Mouse (Mus musculus): ENCODE measurements around the gene Pgm2.

Gene Pgm2

GRCm38 (mm10) chr5:64092748-64093292 is at the start of gene Pgm2:
Gene Pgm2 (plus strand): TSS chr5:64092950.
- DNase-seq = peak; percentile 76 to 79

GRCm38 (mm10) chr5:64043694-64044453 is 48.9 kb upstream of the Pgm2 start:
- DNase-seq = no peak

GRCm38 (mm10) chr5:64044790-64045189 is 48.0 kb upstream of the Pgm2 start:
- DNase-seq = no peak

GRCm38 (mm10) chr5:64045502-64045901 is 47.2 kb upstream of the Pgm2 start:
- peak; percentile 50 to 58 for DNase-seq

GRCm38 (mm10) chr5:64046995-64047394 is 45.8 kb upstream of the Pgm2 start:
- DNase-seq = no peak

GRCm38 (mm10) chr5:64047921-64048320 is 44.8 kb upstream of the Pgm2 start:
- DNase-seq = no peak

- DNase-seq = no peak
Measured at GRCm38 (mm10) chr5:64048605-64049004, 44.1 kb upstream of the Pgm2 start.

- DNase-seq = no peak
Measured at GRCm38 (mm10) chr5:64049256-64049655, 43.5 kb upstream of the Pgm2 start.

GRCm38 (mm10) chr5:64053010-64053409 is 39.7 kb upstream of the Pgm2 start:
- no peak for DNase-seq

GRCm38 (mm10) chr5:64056210-64056609 is 36.5 kb upstream of the Pgm2 start:
- no peak for DNase-seq

- no peak for DNase-seq
Measured at GRCm38 (mm10) chr5:64060881-64061280, 31.9 kb upstream of the Pgm2 start.

- DNase-seq = no peak
Measured at GRCm38 (mm10) chr5:64061643-64062042, 31.1 kb upstream of the Pgm2 start.

GRCm38 (mm10) chr5:64062882-64063621 is 29.7 kb upstream of the Pgm2 start:
- no peak for DNase-seq

GRCm38 (mm10) chr5:64063622-64064355 is 29.0 kb upstream of the Pgm2 start:
- no peak for DNase-seq

GRCm38 (mm10) chr5:64064401-64064800 is 28.3 kb upstream of the Pgm2 start:
- no peak for DNase-seq

- no peak for DNase-seq
Measured at GRCm38 (mm10) chr5:64065497-64066046, 27.2 kb upstream of the Pgm2 start.

GRCm38 (mm10) chr5:64066159-64066558 is 26.6 kb upstream of the Pgm2 start:
- no peak for DNase-seq

GRCm38 (mm10) chr5:64067576-64067975 is 25.2 kb upstream of the Pgm2 start:
- DNase-seq = no peak

GRCm38 (mm10) chr5:64070081-64070673 is 22.6 kb upstream of the Pgm2 start:
- peak; percentile 77 to 81 for DNase-seq

- DNase-seq = no peak
Measured at GRCm38 (mm10) chr5:64070742-64071476, 21.8 kb upstream of the Pgm2 start.

- no peak for DNase-seq
Measured at GRCm38 (mm10) chr5:64074455-64074854, 18.3 kb upstream of the Pgm2 start.

GRCm38 (mm10) chr5:64075506-64075905 is 17.2 kb upstream of the Pgm2 start:
- DNase-seq = peak in 1 of 2 experiments; percentile 42
